Mouse (Mus musculus) mesoderm, embryonic 11.5 days (tissue): ENCODE results near the gene Fkbp11.
A peak's percentile ranks its signal among the peaks of the same experiment; 100 is the strongest.
"Not testable (repeated sequence)": the region's sequence is repeated elsewhere in the genome, so short reads cannot be mapped to it uniquely, and the experiment has no call there.

Experiments used
- DNase-seq: peaks from one replicate; pipeline ENCODE4 v3.0.0-alpha.2; 2012; ENCODE audit warnings: low read depth, low spot score

The Fkbp11 gene

DNA sequence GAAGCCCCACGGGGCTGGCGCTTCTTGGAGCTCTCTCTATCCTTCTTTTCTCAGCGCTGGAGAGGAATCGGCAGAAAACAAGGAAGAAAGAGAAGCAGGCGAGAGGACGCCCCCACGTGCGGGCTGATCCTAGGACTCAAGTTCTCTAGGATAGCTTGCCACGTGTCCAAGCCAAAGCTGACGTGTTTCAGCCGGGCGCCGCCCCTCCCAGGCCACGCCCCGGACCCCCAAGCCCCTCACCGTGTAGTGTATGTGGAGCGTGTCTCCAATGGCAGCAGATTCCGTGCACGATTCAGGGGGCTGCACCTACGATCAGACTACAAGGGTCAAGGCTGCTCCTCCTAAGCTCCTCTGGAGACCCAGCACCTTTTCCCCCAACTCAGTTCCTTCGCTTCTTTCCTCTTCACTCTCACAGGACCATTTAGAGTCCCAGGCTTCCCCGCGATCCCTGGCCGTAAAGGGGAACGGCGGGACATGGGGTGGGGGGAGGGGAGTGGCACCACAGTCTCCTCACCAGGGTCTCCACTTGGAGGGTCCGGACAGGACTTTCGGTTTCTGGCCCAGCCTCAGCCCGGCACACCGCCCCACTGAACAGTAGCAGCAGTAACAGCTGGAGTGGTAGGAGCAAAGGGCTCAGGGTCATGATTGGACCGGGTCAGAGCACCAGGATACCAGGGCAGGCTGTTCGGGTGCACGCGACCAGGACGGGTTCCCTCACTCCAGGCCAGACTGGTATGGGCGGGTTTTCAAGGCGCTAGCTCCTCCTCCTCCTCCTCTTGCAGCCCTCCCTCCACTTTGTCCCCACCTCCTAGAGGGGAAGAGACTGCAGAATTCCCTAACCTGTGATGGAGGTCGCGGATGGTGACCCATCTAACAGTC lies at the start of gene Fkbp11:
Gene Fkbp11 (minus strand): TSS at position 756 of the 879 bp plus-strand sequence.
- peak; percentile 79 for DNase-seq

DNA sequence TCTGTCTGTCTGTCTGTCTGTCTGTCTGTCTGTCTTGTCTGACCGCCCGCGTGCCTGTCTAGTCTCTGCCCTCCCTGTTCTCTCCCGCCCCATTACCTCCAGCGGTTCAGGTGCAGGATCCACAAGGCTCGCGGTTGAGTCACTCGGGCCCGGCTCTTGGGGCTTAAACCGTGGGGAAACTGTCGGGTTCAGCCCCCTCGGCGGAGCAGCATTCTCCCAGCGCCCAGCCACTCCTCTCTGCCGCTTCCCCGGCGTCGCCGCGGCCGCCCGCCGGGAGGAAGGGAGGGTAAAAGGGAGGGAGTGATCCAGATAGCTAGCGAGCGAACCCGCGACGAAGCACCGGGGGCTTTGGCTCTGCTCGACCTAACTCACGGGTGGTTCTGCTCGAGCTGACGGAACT lies 49.8 kb upstream of the Fkbp11 start, which contains the start of gene Wnt10b:
Gene Wnt10b (minus strand): TSS at position 389 of the 400 bp plus-strand sequence.
- DNase-seq: no peak

DNA sequence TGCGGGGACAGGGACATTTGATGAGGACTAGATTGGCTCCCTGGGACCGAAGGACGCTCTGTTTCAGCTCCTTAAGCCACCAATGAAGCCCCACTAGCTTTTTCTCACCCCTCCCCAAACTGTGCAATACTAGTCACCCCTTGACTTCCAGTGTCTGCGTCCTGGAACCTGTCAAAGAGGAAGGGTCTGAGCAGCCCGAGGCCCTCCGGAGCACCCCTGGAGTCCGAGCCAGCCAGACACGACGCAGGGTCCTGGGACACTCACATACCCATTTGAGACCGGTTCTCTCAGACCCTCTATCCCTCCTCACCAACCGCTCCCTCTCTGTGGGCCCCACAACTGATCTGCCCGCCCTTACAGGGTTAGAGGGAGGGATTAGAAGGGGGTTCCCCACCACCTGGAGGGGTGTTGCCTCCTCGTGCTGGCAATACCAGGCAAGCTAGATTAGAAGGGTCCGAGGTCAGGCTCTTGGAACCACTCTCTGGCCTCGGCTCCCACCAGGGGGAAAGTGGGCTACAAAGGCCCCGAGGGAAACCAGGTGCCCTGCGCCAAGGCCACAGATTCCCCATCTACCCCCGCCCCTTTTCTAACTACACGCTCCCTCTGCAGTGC lies 49.1 kb upstream of the Fkbp11 start:
- no peak for DNase-seq

DNA sequence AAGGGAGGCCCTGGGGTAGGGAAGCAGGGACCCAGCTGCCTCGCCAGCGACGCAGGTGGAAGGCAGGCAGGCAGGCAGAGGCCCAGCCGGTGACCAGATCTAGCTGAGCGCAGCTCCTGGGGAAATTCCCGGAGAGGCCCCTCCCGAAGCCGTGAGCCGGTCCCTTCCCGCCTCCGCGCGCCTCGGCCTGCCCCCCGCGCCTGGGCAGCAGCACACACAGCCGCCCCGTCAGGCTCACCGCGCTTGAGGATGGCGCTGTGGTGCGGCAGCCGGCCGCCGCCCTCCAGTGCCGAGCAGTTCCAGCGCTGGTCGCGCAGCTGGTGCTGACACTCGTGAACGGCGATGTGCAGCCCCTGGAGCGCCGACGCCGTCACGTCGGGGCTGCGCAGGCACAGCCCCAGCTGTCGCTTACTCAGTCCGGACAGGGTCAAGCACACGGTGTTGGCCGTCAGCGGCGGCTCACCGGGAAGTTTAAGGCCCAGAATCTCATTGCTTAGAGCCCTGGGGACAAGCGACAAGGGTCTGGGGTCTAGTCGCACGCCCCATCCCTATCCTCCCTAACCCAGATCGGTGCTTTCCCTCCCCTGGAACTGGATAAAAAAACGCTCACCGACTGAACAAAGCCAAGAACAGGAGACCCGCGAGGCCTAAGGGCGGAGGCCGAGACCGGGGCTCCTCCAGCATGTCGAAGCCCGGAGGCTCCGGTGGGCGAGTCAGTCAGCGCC lies 48.4 kb upstream of the Fkbp11 start:
- no peak for DNase-seq

DNA sequence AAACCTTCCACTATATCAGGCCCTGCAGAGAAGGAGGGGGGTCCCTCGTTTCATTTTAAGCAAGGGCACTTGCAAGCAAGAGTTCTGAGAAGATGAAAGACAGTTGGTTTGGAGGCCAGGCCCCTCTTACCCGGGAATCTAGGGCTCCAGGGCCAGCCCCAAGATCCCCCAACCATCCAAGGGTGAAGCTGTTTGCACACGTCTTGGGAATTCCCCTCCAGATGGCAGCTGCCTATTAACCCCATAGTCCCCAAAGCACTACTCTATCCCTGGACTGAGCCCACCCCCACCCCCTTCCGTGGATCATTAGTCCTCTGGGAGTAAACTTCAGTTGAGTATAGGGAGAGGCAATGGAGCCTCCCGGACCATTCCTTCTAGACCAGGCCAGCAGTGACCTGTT lies 47.5 kb upstream of the Fkbp11 start:
- DNase-seq: no peak

DNA sequence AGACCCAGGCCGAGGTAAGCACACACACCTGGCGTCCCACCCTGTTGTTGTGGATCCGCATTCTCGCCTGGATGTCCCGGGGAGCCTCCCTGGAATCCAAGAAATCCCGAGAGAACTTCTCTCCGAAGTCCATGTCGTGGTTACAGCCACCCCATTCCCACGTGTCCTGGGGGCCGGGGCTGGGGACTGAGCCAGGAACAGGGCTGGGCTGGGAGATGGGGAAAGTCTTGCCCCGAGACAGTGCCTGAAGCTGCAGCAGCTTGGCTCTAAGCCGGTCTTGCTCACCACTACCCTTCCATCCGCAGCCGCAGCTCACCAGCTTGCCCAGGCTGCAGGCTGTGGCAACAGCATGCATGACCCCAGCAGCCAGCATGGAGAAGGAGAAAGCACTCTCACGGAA lies 46.1 kb upstream of the Fkbp11 start:
- DNase-seq: no peak

DNA sequence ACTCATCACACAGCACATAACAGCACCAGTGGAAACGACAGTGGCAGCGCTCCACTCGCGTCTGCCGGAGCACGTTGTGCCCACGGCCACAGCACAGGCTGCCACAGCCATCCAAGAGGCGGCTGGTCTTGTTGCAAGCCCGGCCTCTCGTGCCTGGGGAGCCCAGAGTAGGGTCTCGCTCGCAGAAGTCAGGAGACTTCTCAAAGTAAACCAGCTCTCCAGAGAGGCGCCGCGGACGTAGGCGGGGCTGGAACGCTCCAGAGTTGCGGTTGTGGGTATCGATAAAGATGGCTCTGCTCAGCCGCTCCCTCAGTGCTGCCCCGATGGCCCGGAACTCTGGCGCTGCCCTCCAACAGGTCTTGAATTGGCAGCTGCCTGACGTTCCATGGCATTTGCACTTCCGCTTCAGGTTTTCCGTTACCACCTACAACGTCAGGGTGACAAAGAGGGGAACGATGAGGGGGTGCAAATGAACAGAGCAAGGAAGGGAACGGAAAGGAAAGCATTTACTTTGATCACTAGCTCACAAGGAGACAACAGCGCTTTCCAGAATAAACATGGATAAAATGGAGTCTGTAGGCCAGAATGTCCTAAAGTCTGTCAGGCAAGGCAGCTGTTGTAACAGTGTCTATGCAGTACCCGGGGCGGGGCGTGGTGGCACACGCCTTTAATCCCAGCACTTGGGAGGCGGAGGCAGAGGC lies 44.7 kb upstream of the Fkbp11 start:
- DNase-seq: no peak

DNA sequence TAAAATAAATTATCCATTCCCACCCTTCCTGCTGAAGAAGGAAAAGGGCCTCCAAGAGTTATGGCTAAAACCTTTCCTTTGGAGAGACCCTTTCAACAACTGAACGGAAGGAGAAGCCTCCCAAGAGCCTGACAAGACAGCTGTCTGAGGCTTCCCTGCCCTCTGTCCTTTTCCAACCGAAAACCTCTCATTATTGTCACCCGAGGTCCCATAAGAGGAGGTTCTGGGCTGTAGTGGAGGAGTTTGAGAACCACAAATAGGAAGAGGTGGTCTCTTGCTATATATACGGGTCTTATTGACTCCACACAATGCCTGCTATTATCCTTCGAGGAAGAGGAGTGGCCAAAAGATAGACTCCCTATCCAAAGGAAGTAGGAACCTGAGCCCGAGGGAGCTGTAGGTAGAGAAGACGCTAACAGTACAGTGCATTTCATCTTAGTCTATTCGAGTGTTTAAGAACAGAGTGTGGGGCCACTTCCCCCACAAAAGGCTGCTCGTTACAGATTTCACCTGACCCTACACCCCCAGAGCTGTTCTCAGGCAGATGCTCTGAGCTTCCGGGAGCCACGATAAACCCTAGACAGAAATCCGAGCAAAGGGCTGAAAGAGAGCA lies 43.9 kb upstream of the Fkbp11 start:
- no peak for DNase-seq

DNA sequence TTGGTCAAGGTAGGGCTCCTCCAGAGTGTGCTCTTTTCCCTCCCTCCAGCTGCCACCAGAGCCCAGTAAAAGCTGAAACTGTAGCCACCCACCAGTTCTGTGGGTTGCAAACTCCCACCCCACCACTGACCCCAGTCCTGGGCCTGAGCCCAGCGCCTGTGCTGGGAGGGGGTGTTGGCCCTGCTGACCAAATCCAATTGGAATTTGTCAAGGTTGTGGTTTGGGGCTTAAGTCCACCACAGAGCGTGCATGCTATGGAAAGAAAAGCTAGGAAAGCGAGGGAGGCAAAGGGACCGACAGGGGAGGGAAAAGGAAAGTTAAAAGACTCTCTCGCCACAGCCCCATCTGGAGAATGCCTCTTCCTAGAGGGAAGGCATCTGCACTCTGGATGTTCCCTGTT lies 40.3 kb upstream of the Fkbp11 start:
- no peak for DNase-seq

DNA sequence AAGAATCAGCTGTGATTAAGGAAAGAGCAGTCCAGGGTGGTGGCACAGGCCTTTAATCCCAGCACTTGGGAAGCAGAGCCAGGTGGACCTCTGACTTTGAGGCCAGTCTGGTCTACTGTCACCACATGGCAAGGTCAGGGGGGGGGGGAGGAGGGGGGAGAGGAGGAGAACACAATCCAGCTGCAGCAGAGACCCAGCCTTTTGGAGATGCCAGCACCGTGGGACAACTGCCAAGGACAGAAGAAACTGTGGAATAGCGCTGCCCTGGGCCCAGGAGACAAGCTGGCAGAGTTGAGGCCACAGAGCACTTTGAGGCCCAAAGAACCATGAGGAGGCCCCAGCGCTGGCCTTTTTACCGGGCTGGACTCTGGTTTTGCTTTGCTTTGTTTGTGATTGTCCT lies 37.9 kb upstream of the Fkbp11 start:
- DNase-seq: no peak

DNA sequence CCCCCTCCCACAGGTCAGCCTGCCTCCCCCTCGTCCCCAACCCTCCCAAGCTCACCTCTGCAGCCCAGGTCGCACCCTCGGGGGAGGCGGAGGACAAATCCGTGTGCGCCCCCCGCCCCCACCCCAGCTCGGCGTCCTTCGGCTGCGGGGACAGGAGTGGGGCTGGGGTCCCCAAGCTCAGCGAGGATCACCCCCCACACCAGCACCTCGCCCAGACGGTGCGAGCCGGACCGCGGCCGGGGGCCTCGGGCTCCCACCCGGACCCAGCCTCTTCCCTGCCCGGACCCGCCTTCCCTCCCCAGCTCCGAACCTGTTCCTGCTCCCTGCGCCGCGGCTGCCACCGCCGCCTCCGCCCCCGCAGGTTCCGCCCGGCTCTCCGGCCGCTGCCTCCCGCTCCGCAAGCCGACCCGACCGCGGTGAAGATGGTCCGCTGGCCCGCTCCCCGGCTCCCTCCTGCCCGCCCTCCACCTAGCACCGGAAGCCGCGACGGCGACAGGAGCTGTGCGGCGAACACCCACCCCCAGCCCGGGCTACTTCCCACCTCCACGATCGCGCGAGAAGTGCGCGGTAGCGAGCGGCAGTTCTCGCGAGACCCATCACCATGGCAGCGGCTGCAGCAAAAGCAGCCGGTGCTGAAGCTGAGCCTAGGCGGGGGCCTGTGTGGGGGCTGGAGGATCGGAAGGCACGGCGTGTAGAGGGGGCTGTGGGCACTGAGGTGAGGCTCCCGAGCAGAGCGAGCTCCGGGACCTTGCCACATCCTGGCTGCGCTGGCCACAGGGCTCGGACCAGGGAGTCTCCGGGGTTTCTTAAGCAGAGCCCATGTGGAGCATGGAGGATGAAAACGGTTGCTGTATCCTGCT lies 34.9 kb upstream of the Fkbp11 start, which contains the start of gene Arf3:
Gene Arf3 (minus strand): TSS at position 545 of the 860 bp plus-strand sequence.
- DNase-seq: peak; percentile 97

DNA sequence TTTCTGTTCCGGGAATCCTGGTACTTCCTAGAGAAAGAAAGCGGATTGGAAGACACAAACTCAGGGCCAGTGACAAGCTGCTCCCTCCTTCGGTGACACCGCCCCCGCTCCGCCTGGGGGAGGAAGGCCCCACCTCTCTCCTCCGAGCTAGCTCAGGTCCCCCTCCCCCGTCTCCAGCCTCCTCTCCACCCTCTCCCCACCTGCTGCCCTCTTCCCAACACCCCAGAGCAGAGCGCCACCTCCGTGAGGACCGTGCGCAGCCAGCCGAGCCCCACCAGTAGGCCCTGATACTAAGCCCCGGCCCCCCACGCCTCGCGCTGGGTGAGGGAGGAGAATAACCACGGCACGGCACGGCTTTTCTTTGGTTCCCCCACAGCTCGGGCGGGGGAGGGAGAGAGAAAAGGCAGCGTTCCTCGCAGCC lies 34.2 kb upstream of the Fkbp11 start:
- DNase-seq: peak; percentile 77

DNA sequence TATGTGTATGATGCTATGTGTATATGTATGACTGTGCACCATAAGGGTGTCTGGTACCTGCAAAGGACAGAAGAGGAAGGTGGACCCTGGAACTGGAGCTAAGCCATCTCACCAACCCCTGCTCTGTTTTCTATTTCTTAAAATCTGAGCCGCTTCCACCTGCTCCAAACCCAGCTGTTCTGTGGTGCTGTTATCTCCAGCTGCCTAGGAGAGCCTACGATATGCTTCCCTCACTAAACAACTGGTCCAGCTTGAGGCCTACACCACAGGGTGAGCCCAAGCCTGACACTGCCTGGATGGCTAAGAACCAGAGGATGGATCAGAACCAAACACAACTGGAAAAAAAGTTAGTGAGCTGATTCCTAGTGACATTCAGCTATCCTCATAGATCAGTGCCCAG lies 26.1 kb upstream of the Fkbp11 start:
- DNase-seq: no peak

DNA sequence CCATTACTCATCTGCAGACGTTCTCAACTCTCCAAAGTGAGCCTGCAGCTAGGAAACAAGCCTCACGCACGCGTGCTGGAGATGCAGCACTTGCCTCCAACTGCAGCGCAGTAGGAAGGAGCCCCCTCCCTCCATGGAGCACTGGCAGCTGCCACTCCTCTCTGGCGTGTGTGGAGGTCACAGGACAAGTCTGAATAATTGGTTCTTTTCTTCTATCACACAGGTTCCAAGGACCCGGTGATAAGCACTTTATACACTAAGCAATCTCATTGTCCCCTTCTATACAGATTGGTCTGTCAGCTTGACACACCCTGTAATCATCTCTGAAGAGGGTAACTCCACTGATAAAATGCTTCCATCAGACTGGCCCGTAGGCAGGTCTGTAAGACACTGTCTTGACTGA lies 25.0 kb upstream of the Fkbp11 start:
- no peak for DNase-seq

DNA sequence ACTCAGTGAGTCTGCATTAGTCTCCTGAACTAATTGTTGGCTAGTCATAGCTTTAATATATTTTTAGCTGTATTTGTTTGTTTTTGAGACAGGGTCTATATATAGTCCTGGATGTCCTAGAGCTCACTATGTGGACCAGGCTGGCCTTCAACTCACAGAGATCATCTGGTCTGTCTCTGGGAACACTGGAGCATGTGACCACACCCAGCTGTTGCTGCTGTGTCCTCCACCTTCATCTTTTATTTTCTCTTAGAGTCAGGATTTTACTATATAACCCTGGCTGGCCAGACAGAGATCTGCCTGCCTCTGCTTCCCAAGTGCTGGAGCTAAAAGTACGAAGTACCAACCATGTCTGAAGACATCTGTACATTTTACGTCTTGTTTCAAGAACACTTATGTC lies 21.1 kb upstream of the Fkbp11 start:
- DNase-seq: no peak

DNA sequence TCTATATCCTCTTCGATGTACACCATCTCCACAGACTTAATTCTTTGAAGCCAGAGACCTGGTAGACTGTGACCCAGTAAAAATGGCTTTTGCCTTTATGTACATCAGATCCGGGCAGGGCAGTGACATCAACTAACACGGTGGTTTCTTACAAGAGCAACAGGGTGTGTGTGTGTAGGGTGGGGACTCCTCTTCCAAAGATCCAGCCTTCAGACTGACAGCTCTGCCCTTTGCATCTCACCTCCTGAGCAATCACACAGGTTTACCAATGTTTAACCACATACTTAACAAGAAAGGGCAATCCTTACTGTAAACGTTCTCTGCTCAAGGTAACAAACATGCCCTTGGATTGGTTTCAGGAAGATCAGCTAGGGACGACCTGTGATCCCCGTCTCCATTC lies 19.3 kb upstream of the Fkbp11 start:
- no peak for DNase-seq

DNA sequence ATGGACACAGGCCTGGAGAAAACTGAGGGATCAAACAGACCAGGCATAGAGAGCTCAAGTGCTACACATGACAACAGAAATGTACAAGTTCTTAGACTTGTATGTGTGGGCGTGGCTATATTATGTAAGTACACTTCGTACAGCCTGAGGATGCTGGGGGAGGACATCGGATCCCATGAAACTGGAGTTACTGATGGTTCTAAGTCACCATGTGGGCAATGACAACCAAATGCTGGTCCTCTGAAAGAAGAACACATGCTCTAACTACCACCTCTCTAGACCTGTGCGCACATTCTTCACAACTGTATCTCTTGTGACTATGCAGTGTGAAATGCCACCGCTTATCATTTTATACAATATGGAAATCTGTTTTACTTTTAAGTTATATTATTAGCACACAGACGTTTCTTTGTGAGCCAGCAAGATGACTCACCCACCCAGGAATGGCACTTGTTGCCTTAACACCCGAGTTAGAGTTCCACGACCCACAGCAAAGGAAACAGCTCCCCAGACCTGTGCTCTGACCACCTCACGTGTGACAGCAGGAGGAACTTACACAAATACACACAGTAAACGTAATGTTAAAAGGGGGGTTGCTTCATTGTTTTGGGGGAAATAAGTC lies 18.5 kb upstream of the Fkbp11 start:
- no peak for DNase-seq

DNA sequence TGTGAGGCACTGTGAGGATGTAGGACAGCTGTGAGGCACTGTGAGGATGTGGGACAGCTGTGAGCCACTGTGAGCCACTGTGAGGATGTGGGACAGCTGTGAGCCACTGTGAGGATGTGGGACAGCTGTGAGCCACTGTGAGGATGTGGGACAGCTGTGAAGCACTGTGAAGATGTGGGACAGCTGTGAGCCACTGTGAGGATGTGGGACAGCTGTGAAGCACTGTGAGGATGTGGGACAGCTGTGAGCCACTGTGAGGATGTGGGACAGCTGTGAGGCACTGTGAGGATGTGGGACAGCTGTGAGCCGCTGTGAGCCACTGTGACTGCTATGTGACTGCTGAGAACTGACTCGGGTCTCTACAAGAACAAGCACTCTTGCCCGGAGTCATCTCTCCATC lies 15.9 kb upstream of the Fkbp11 start:
- DNase-seq: not testable (repeated sequence)

DNA sequence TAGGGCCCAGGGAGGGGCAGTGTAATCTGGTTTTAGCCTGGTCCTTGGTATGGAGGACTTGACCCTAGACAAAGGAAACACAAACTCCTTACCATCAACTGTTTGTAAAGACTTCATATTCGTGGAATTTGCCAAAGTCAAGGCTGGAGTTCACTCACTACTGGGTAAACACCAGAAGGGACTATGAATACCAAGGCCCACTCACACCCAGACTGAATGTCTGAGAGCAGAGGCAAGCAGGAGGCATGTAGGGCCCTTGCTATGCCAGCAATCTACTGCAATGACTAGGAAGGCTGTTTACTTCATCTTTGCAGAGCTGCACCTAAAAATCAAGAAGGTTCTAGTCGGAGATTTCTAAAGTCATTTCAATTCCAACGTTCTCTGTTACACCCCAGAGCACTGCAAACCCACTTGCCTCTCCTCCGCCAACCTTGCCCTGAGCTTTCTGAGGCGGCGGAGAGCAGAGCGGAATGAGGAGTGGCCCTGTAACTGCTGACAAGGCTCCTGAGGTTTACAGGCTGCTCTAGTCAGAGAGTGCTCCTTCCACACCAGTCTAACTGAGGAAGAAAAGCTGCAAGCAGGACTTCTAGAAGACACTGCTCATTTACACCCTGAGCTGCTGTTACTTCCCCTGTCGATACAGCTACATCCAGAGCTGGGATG lies 14.9 kb upstream of the Fkbp11 start:
- DNase-seq: no peak
